Mouse (Mus musculus): Measurements from ENCODE around the gene Serinc1.
A peak's percentile ranks its signal among the peaks of the same experiment; 100 is the strongest.
"Not testable (repeated sequence)": the region's sequence is repeated elsewhere in the genome, so short reads cannot be mapped to it uniquely, and the experiment has no call there.

The Serinc1 gene

GRCm38 (mm10) chr10:57532218-57533101, at the start of gene Serinc1:
Gene Serinc1 (minus strand): TSS chr10:57532530.
- peak; percentile 94 for DNase-seq

DNA sequence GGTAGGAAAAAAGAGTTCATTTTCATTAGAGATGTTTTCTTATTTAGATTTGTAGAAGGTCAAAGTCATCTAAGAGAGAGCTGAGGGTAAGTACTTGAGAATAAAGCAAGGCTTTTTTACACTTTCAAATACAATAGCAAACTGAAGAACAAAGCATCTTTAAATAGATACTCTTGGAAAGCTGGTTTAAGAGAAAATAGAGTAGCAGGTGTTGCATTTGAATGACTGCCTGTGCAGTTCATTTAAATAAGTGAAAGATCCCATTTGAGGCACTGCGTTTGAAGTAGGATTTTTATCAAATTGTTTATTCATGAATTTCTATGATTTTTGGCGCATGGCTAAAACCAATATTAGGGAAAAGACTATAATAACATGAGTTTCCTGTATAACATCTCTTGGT, 44.4 kb upstream of the Serinc1 start:
- no peak for DNase-seq

DNA sequence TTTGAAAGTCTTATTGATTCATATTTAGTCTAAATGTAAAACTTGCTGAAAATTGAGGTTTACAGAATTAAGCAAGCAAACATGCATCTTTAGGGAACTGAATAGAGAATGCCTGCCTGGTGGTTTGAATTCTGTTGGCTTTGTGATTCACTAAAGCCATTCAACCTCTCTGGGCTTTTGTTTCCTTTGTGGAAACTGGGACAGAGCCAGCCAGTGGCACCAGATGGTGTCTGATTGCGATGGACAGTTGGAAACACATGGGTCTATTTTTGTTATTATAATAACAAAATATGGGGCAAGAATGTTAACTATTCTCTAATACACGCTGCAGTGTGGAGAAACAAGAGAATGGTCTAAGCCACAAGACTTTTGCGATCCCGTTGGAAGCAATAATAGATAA, 39.8 kb upstream of the Serinc1 start:
- DNase-seq: no peak

DNA sequence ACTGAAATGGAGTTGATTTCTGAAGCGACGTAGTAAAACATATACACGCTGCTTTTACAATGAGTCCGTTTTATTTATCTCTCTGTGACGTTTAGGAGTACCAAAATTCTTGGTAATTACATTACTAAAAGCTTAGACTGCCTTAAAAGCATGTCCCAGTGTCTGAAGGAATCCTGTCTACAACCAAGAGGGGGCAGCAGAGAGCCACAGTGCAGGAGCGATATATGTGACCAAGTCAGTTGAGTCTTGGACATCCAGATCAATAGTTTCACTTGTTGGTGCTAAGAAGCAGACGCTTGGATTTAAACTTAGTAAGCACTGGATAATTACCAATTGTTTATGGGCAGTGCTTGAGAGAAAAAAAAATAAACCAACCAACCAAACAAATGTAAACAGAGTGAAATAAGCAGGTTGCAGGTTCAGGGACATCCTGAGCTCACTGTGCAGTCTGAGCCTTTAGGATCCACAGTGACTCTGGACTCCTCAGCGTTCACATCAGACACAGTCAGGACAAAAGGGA, 38.9 kb upstream of the Serinc1 start:
- DNase-seq: peak; percentile 77

DNA sequence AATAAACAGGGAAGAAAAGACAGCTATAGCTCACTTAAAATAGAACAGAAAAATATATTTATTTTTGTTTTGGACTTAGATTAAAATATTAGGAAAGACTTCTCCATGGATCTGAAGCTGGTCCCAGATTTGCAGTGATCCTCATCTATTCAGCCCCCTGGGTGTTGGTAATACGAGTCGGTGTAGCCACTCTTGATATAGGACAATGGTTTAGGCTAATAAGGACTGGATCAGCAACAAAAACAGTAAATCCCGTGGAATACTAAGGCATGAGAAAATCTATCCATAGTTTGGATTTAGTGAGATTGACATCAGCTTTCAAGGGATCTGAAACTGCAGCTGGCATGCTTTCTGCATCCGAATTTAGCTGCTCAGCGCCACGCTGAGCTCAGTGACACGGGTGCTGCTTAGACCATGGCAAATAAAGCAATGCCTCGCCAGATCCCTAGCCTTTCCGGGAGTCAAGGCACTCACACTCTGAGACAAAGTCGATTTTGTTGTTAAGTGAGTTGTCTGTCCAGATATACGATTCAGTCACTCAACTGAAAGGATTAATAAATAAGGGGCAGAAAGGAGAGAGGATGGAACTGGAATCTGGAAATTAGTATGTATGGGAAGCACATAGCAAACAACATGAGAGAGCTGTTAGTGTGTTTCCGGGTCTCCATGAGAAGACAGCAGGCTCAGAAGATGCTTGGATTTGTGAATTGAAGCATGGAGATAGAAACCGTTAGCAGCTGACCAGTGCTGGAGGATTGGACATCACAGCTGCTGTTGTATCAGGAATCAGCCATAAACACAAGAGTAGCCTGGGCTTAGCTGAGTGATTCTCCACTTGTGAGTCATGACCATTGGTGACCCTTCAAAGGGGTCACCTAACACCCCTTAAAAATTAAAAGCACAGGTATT, 36.9 kb upstream of the Serinc1 start:
- DNase-seq: no peak

DNA sequence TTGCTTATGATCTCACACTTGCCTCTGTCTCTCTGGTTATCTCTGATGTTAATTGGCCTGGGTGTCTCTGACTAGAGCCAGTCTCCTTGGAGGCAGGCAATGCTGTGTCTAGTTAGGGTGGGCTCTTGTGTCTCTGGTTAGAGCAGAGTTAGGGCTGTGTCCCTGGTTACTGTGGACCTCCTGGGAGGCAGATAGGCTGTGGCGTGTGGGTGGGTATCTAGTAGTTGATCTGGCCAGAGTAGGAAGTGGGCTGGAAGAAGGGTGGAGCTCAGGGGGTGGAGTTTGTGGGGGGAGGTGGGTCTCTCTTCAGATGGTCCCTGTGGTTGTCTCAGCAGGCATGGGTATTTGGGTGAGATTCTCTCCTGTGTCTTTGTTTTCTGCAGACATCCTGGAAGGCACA, 33.9 kb upstream of the Serinc1 start:
- DNase-seq: peak; percentile 16

DNA sequence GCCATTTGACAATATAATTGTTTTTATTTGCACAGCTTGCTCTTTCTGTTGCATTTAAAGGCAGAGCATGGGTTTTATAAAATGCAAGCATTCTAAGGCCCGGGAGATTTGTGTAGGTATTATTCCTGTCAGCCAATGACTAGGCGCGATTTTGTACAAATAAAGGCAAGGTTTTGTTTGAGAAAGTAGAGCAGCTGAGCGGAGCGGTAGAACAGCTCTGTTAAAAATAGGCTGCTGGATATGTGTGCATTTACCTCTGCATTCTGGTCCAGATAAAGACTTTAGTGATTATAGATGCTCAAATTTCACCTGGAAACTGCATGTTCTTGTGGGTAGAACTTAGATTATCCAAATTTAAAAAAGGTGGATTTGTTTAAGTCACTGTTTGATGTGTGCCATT, 25.3 kb upstream of the Serinc1 start:
- DNase-seq: no peak

DNA sequence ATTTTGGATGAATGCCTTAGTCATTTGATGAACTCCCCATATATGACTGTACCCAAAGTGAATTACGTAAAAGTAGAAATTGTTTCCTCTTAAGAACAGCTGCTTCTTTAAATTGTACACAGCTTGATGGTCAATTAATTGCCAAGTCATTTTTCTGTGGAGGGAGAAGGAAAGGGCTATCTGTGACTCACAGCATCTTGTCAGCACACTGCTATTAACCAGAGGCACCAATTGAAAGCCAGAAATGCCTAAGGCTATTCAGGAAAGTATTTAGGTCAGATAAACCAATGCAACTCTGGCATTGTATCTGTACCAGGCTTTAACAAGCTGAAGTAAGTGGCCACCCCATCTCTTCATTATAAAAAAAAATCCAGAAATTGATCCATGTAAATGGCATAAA, 21.4 kb upstream of the Serinc1 start:
- DNase-seq: no peak

DNA sequence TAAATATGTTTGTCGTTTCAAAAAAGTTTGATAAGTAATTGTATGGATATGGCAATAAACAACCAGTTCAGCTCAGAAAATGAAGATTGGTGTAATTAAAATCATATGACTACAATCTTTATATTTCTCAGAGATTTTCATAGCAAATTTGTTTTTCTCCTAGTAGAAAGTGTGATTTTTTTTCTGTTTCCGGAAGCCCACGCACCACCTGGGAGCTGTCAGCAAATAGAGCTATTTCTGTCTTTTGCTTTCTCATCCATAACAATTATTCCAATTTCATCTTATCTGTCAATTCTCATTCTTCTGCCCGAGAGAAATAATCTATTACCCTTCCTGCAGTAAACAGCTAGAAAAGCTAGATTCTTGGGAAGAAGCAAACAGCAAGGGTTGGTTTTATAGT, 17.3 kb upstream of the Serinc1 start:
- no peak for DNase-seq

DNA sequence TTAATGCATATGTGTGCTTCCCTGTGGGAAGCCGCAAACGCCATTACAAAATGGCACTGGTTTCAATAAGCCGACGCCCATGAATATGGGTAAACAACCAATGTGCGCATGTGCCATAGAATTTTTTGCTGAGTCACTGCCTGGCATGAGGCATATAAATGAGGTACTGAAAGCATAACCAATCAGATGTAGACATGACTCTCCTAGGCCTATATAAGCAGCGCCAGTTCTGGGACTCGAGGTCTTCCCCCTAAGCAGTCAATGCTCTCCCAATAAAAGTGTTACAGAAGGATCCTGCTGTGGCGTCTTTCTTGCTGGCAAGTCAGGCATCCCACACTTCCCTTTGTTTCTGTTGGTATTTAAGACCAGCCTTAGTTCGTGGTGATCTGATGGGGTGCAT, 11.6 kb upstream of the Serinc1 start:
- not testable (repeated sequence) for DNase-seq

- DNase-seq: no peak
Measured at GRCm38 (mm10) chr10:57531616-57532217, 613 bp downstream of the Serinc1 start.

DNA sequence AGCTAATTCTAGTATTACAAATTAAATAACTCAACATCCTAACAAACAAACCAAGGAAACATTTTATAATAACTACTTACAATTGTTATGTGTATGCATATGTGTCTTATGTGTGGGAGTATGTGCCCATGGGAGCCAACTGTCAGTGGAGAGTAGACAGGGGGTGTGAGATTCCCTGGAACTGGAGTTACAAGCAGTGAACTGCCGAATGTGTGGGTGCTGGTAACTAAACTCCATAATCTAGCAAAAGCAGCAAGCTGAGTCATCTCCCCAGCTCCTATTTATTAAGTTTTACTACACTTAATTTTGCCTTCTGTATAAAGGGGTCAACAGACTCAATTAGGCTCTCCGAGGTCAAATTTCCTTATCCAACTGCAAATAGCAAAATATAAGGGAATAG, 1.3 kb downstream of the Serinc1 start:
- DNase-seq: no peak

DNA sequence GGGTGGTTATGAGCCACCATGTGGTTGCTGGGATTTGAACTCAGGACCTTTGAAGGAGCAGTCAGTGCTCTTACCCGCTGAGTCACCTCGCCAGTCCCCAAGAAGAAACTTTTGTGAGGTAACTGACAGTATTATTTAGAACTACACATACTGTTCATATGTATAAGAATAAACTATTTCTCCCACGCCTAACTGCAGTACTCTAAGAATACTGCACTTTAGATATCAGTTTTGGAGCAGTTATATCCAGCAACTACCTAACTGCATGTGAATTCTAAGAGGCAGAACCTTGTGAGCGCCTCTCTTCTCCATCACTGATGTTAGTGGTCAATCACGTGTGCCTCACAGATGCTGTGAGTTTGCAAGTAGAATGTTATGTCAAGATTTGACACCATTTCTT, 5.9 kb downstream of the Serinc1 start:
- DNase-seq: no peak

DNA sequence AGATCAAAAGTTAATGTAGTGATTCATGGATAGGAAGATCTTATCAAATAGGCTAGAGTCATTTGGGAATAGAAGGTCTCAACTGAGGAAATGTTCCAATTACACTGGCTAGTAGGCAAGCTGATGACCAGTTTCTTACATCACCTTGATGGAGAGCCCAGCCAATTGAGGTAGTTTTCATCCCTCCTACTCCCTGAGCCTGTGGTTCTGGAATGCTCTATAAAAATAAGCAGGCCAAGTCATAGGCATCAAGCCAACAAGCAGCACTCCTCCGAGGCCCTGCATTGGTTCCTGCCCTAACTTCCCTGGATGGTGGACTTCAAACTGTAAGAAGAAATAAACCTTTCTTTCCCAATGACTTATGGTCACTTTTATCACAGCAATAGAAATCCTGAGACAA, 17.1 kb downstream of the Serinc1 start:
- DNase-seq: no peak

GRCm38 (mm10) chr10:57514616-57515015, 17.7 kb downstream of the Serinc1 start:
- no peak for DNase-seq

- no peak for DNase-seq
Measured at GRCm38 (mm10) chr10:57499414-57500156, 32.7 kb downstream of the Serinc1 start.

DNA sequence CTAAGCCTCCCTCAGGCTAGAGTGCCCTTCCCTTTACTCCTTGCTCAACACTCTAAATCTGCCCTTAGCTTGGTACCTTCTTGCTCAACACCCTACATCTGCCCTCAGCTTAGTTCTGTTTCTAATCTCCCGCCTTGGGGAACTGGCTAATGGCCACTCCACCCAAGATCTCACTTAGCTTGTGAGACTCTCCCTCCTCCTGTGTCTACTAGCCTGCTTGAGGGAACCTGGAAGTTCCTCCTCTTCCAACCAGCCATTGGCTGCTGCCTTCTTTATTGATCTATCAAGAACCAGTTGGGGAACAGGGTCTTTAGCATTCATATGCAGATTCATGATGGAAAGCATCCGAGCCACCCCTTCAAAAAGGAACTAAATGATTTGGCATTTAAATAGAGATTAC, 40.3 kb downstream of the Serinc1 start:
- no peak for DNase-seq

- DNase-seq: no peak
Measured at GRCm38 (mm10) chr10:57488591-57488990, 43.7 kb downstream of the Serinc1 start.

- DNase-seq: no peak
Measured at GRCm38 (mm10) chr10:57487201-57487600, 45.1 kb downstream of the Serinc1 start.

DNA sequence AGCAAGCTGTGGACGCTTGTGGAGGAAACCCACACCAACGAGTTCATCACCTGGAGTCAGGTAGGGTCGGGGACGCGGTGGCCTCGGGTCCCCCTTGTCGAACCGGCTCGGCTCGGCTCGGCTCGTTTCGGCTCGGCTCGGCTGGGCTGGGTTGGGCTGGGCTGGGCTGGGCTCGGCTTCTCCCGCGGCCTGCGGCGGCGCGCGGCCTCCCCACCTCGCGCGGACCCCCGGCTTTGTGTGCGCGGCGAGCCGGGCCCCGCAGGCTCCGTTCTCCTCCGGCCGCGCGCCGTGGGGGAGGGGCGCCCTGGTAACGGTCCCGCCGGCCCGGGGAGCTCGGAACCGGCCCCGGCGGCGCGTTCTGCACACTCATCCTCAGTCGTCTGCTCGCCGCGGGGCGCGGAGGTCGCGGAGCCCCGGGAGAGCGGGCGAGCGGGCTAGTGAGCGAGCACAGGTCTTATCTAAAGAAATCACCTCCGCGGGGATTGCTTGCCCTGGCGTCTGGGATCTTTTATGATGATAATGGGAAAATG, 45.7 kb downstream of the Serinc1 start:
- peak; percentile 86 for DNase-seq

DNA sequence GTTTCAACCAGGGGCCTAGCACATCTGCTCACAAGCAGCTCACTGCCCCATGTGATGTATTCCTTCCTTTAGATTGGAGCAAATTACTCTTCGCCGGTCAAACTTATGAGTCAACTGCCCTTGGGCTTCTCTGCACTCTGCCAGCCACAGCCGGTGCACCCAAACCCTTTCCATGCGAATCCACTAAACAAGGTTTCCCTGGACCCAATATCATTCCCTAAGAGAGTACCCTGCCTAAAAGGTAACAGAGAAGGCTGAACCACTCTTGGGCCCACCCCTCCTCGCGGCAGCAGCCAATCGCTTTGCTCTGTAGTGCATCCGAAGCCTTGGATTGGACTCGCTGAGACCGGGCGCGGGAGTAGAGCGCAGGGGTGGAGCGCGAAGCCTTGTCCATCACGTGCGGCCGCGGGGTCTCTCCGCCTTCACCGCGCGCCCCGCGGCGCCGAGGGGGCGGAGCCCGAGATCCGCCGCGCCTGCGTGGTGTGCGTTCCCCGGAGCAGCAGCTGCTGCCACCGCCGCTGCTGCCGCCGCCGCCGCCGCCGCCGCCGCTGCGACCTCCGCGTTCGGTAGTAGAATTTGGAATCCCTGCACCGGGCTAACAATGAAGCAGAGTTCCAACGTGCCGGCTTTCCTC, 46.3 kb downstream of the Serinc1 start, which contains the start of gene Hsf2:
Gene Hsf2, plus strand, starts transcription at position 478 of the 634 bp plus-strand sequence.
- peak; percentile 94 for DNase-seq

DNA sequence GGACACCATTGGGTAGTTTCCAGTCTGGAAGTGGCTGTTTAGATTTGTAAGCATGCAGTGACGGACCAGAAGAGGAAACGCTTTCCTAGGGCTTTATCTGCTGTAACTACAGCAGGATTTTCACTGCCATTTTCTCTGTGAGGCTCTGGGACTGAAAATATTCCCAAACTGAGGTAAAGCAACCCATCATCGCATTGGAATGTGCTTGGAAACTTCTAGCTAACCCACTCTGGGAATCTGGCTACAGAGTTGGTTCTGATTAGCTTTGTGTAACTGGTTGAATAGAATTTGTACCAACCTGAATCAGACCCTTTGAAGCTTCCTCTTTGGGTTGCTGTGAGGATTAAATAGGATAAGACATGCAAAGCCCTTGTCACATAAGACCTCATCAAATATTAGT, 47.6 kb downstream of the Serinc1 start:
- no peak for DNase-seq
